Mouse (Mus musculus) brain, embryonic 14.5 days (tissue): ENCODE results near the gene Nipal1.

Experiments
- CTCF ChIP-seq: fragments of 200-500 bp; IDR thresholded peaks from 2 replicates; pipeline ENCODE4 v1.5.1; 2012; ENCODE audit warnings: inconsistent platforms, mild to moderate bottlenecking, moderate library complexity, borderline replicate concordance; ENCODE audit not compliant: insufficient read depth, insufficient read length; ENCODE audit errors: extremely low read depth
- POLR2A ChIP-seq: fragments of 200-500 bp; IDR thresholded peaks from 2 replicates; pipeline ENCODE4 v1.6.1; 2012; ENCODE audit warnings: mild to moderate bottlenecking, inconsistent platforms, borderline replicate concordance; ENCODE audit not compliant: poor library complexity, insufficient read depth, insufficient read length, severe bottlenecking; ENCODE audit errors: extremely low read depth

DNA sequence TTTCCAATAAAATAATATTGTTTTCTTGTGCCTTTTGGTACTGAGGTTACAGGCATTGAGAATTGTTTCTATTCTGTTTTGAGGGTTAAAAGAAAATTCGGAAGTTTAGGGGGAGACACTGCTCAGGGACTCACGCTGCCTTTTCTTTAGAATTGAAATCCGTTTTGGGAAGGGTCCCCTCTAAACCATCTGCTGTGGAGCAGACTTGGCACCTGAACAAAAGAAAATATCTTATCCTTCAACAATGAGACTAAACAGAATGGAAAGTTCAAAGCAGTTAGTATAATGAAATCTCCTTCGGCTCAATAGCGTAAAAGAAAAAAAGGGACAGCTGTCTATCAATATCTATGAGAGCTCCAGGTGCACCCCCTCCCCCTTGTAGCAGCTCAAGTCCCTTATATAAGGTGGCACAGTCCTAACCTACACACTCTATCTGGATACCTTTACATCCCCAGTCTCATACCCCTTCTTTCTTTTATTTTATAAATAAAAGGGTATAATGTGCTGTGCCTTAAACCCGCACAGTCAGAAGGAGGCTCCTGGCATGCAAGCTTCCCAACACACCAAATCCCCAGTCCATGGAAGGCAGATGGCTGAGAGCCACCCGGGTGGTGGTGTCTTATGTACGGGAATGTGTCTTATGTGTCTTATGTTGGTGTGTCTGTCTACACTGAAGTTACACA is 23.6 kb downstream of the Nipal1 start:
- TF ChIP-seq CTCF (no peak), POLR2A (no peak)
